Mouse (Mus musculus): ENCODE measurements around the gene Lypd6b.

Lypd6b gene

GRCm38 (mm10) chr2:49770440-49770839, 17.0 kb upstream of the Lypd6b start:
- DNase-seq (ENCODE audit: low spot score in 2 of 2) = no peak

- DNase-seq (ENCODE audit: low spot score in 2 of 2) = no peak
Observed at GRCm38 (mm10) chr2:49771172-49771571, 16.3 kb upstream of the Lypd6b start.

- DNase-seq (ENCODE audit: low spot score in 2 of 2) = no peak
Observed at GRCm38 (mm10) chr2:49773194-49773931, 14.1 kb upstream of the Lypd6b start.

- no peak for DNase-seq (ENCODE audit: low spot score in 2 of 2)
Observed at GRCm38 (mm10) chr2:49774180-49774579, 13.3 kb upstream of the Lypd6b start.

- no peak for DNase-seq (ENCODE audit: low spot score in 2 of 2)
Observed at GRCm38 (mm10) chr2:49775187-49775586, 12.3 kb upstream of the Lypd6b start.

GRCm38 (mm10) chr2:49775735-49776134, 11.8 kb upstream of the Lypd6b start:
- no peak for DNase-seq (ENCODE audit: low spot score in 2 of 2)

GRCm38 (mm10) chr2:49776407-49776806, 11.1 kb upstream of the Lypd6b start:
- no peak for DNase-seq (ENCODE audit: low spot score in 2 of 2)

GRCm38 (mm10) chr2:49788051-49788418, 547 bp downstream of the Lypd6b start:
- DNase-seq (ENCODE audit: low spot score in 2 of 2) = no peak

- DNase-seq (ENCODE audit: low spot score in 2 of 2) = no peak
Observed at GRCm38 (mm10) chr2:49788643-49789042, 1.2 kb downstream of the Lypd6b start.

- no peak for DNase-seq (ENCODE audit: low spot score in 2 of 2)
Observed at GRCm38 (mm10) chr2:49789078-49789477, 1.6 kb downstream of the Lypd6b start.

GRCm38 (mm10) chr2:49789504-49789903, 2.0 kb downstream of the Lypd6b start:
- no peak for DNase-seq (ENCODE audit: low spot score in 2 of 2)

GRCm38 (mm10) chr2:49797444-49798143, 10.1 kb downstream of the Lypd6b start:
- DNase-seq (ENCODE audit: low spot score in 2 of 2) = no peak

GRCm38 (mm10) chr2:49804448-49804847, 17.0 kb downstream of the Lypd6b start:
- DNase-seq (ENCODE audit: low spot score in 2 of 2) = no peak

GRCm38 (mm10) chr2:49805736-49806371, 18.4 kb downstream of the Lypd6b start:
- DNase-seq (ENCODE audit: low spot score in 2 of 2) = no peak

- no peak for DNase-seq (ENCODE audit: low spot score in 2 of 2)
Observed at GRCm38 (mm10) chr2:49809496-49809895, 22.0 kb downstream of the Lypd6b start.

GRCm38 (mm10) chr2:49811420-49811819, 23.9 kb downstream of the Lypd6b start:
- DNase-seq (ENCODE audit: low spot score in 2 of 2) = no peak

GRCm38 (mm10) chr2:49811871-49812363, 24.4 kb downstream of the Lypd6b start:
- no peak for DNase-seq (ENCODE audit: low spot score in 2 of 2)

- no peak for DNase-seq (ENCODE audit: low spot score in 2 of 2)
Observed at GRCm38 (mm10) chr2:49813151-49813550, 25.7 kb downstream of the Lypd6b start.

- no peak for DNase-seq (ENCODE audit: low spot score in 2 of 2)
Observed at GRCm38 (mm10) chr2:49814011-49814410, 26.5 kb downstream of the Lypd6b start.

- DNase-seq (ENCODE audit: low spot score in 2 of 2) = no peak
Observed at GRCm38 (mm10) chr2:49815696-49816320, 28.3 kb downstream of the Lypd6b start.

GRCm38 (mm10) chr2:49816549-49816948, 29.1 kb downstream of the Lypd6b start:
- no peak for DNase-seq (ENCODE audit: low spot score in 2 of 2)

- no peak for DNase-seq (ENCODE audit: low spot score in 2 of 2)
Observed at GRCm38 (mm10) chr2:49817151-49817550, 29.7 kb downstream of the Lypd6b start.

Data from frontal cortex, postnatal 10 days (tissue).